Comparison of ENCODE assay signal across 44 mouse cellular contexts in genomic region chr4:130224071-130224470, GRCm38 (mm10). TPM values are rescaled to one million over a fixed set of nuclear protein-coding genes. Genes with fewer than 3 reads are reported as not detected.
"Had no signal": no experiment of that assay in that cellular context is flagged by ENCODE, and none has a peak within 500 bp of the region (broad histone marks: within the 10 kb centered on the region; RNA-seq: fewer than 3 reads in every experiment).

No protein-coding gene starts in this region.

- H3K9me3 ChIP-seq: limb, embryonic 10.5 days; limb, embryonic 12.5 days; limb, embryonic 13.5 days; limb, embryonic 15.5 days; liver, embryonic 12.5 days; liver, embryonic 13.5 days; liver, embryonic 15.5 days; lung, embryonic 15.5 days; megakaryocyte, embryonic 14.5 days; midbrain, embryonic 10.5 days; midbrain, embryonic 12.5 days; midbrain, embryonic 13.5 days; midbrain, embryonic 15.5 days; neural tube, embryonic 12.5 days had no signal

- H3K27me3 ChIP-seq: limb, embryonic 15.5 days; lung, embryonic 15.5 days; midbrain, embryonic 12.5 days; midbrain, embryonic 13.5 days; midbrain, embryonic 15.5 days; neural tube, embryonic 12.5 days had no signal

- H3K36me3 ChIP-seq: limb, embryonic 10.5 days; limb, embryonic 12.5 days; limb, embryonic 13.5 days; limb, embryonic 15.5 days; liver, embryonic 12.5 days; liver, embryonic 13.5 days; liver, embryonic 15.5 days; lung, embryonic 15.5 days; midbrain, embryonic 10.5 days; midbrain, embryonic 12.5 days; midbrain, embryonic 13.5 days; midbrain, embryonic 15.5 days; neural tube, embryonic 12.5 days had no signal

- H3K4me2 ChIP-seq: limb, embryonic 12.5 days; limb, embryonic 13.5 days; limb, embryonic 15.5 days; liver, embryonic 11.5 days; liver, embryonic 12.5 days; liver, embryonic 13.5 days; liver, embryonic 15.5 days; lung, embryonic 14.5 days; lung, embryonic 15.5 days; midbrain, embryonic 11.5 days; midbrain, embryonic 12.5 days; midbrain, embryonic 13.5 days; midbrain, embryonic 15.5 days; neural tube, embryonic 12.5 days had no signal

- H3K4me1 ChIP-seq: limb, embryonic 10.5 days; limb, embryonic 12.5 days; limb, embryonic 13.5 days; limb, embryonic 15.5 days; liver, embryonic 12.5 days; liver, embryonic 13.5 days; liver, embryonic 15.5 days; lung, embryonic 15.5 days; midbrain, embryonic 10.5 days; midbrain, embryonic 12.5 days; midbrain, embryonic 13.5 days; midbrain, embryonic 15.5 days; neural tube, embryonic 12.5 days had no signal

- H3K9ac ChIP-seq: limb, embryonic 12.5 days; limb, embryonic 13.5 days; limb, embryonic 15.5 days; liver, embryonic 12.5 days; liver, embryonic 13.5 days; liver, embryonic 14.5 days; liver, embryonic 15.5 days; lung, embryonic 14.5 days; lung, embryonic 15.5 days; midbrain, embryonic 12.5 days; midbrain, embryonic 13.5 days; midbrain, embryonic 15.5 days; neural tube, embryonic 12.5 days had no signal

- H3K4me3 ChIP-seq: limb, embryonic 10.5 days; limb, embryonic 12.5 days; limb, embryonic 13.5 days; limb, embryonic 15.5 days; liver, embryonic 12.5 days; liver, embryonic 13.5 days; liver, embryonic 15.5 days; lung, embryonic 15.5 days; megakaryocyte, embryonic 14.5 days; midbrain, embryonic 10.5 days; midbrain, embryonic 12.5 days; midbrain, embryonic 13.5 days; midbrain, embryonic 15.5 days; myocyte; neural tube, embryonic 12.5 days had no signal

- H3K27ac ChIP-seq: limb, embryonic 10.5 days; limb, embryonic 12.5 days; limb, embryonic 13.5 days; limb, embryonic 15.5 days; liver, embryonic 12.5 days; liver, embryonic 13.5 days; liver, embryonic 14.5 days; liver, embryonic 15.5 days; lung, embryonic 15.5 days; macrophage; midbrain, embryonic 10.5 days; midbrain, embryonic 12.5 days; midbrain, embryonic 13.5 days; midbrain, embryonic 15.5 days; neural tube, embryonic 12.5 days had no signal

- DNase-seq: left cerebral cortex, postnatal 4 days; liver; liver, embryonic 13.5 days; lung, adult 18-20 months; lung, adult 2 months; lung, embryonic 14.5 days; lung, postnatal 14 days; lung, postnatal 36 days; lung, postnatal 4 days; midbrain, embryonic 14.5 days had no signal

- ATAC-seq: liver, embryonic 12.5 days; lung, postnatal 0 days; midbrain, embryonic 13.5 days; midbrain, embryonic 15.5 days; midbrain, embryonic 16.5 days had no signal

RNA-seq across cellular contexts. Expression of gene Gm853, which starts 1.9 kb away (rescaled TPM):
- total RNA-seq: left cerebral cortex, adult 8-10 months; left cerebral cortex, postnatal 10 days; left cerebral cortex, postnatal 14 days; left cerebral cortex, postnatal 36 days; left cerebral cortex, postnatal 4 days; liver, adult 2 months; megakaryocyte progenitor cell, adult 5-6 weeks; megakaryocyte, adult 5-6 weeks; megakaryocyte-erythroid progenitor cell, adult 5-6 weeks; monocyte, adult 5-6 weeks had no signal
- polyA plus RNA-seq: limb, embryonic 10.5 days; limb, embryonic 11.5 days; limb, embryonic 12.5 days; limb, embryonic 13.5 days; limb, embryonic 15.5 days; liver, adult 2 months; liver, embryonic 11.5 days; liver, embryonic 12.5 days; liver, embryonic 13.5 days; liver, embryonic 14.5 days; liver, embryonic 15.5 days; liver, embryonic 16.5 days; lung, adult 2 months; lung, embryonic 14.5 days; lung, embryonic 15.5 days; lung, embryonic 16.5 days; lung, postnatal 0 days; macrophage; midbrain, embryonic 11.5 days; midbrain, embryonic 12.5 days; midbrain, embryonic 14.5 days; midbrain, embryonic 16.5 days; midbrain, postnatal 0 days; myocyte; neural tube, embryonic 11.5 days; neural tube, embryonic 12.5 days had no signal

RNA-seq across cellular contexts. Expression of gene Tinagl1, which starts 49.1 kb away (rescaled TPM):
- total RNA-seq: monocyte, adult 5-6 weeks had no signal
- polyA plus RNA-seq: macrophage had no signal

RNA-seq across cellular contexts. Expression of gene Serinc2, which starts 54.9 kb away (rescaled TPM):
- total RNA-seq: megakaryocyte progenitor cell, adult 5-6 weeks; megakaryocyte-erythroid progenitor cell, adult 5-6 weeks; monocyte, adult 5-6 weeks had no signal
- polyA plus RNA-seq: macrophage had no signal
